Comparison of ENCODE assay signal across 20 mouse cellular contexts in genomic region chr17:45850174-45850573, GRCm38 (mm10).
DNase-seq lines count a peak whose midpoint lies in the region; ATAC-seq and TF ChIP-seq lines count a peak whose summit lies in the region.
"Had no signal": no experiment of that assay in that cellular context is flagged by ENCODE, and none has a peak within 500 bp of the region (broad histone marks: within the 10 kb centered on the region; RNA-seq: fewer than 3 reads in every experiment).

No protein-coding gene starts in this region.

- WGBS in lung, postnatal 0 days, result 61% methylated on average over 5 of the region's 5 CpGs
- WGBS in kidney, embryonic 14.5 days, result 93% methylated on average over 5 of the region's 5 CpGs

- intact Hi-C loops in heart, postnatal 10 days (cut with DNase I), result no loop called here

- H3K9ac ChIP-seq in lung, postnatal 0 days (replicated peaks; ENCODE audit: low read depth), result no peak overlapping the region
- H3K9ac ChIP-seq in kidney, embryonic 14.5 days (ENCODE audit: low read depth, low read length), result no peak overlapping the region
- H3K9ac ChIP-seq: embryonic facial prominence, embryonic 13.5 days; heart, embryonic 15.5 days; hindbrain, embryonic 13.5 days; limb, embryonic 13.5 days; liver, embryonic 13.5 days; lung, embryonic 14.5 days; midbrain, embryonic 13.5 days; neural tube, embryonic 13.5 days had no signal

- H3K4me2 ChIP-seq in lung, postnatal 0 days (replicated peaks; ENCODE audit: low read depth, low read length), result no peak overlapping the region
- H3K4me2 ChIP-seq in kidney, embryonic 14.5 days (replicated peaks; ENCODE audit: low read depth, low read length), result no peak overlapping the region
- H3K4me2 ChIP-seq: embryonic facial prominence, embryonic 13.5 days; heart, embryonic 15.5 days; hindbrain, embryonic 13.5 days; limb, embryonic 13.5 days; liver, embryonic 13.5 days; lung, embryonic 14.5 days; midbrain, embryonic 13.5 days; neural tube, embryonic 13.5 days had no signal

- no peaks in the 10 kb centered on the region for H3K9me3 ChIP-seq in lung, postnatal 0 days (ENCODE audit: low read length)
- peaks cover 3% of the 10 kb centered on the region; the same call in 1 of the 2 replicates for H3K9me3 ChIP-seq in kidney, embryonic 14.5 days (ENCODE audit: control insufficient read depth, low read length)
- H3K9me3 ChIP-seq: embryonic facial prominence, embryonic 13.5 days; heart, embryonic 15.5 days; midbrain, embryonic 13.5 days; neural tube, embryonic 13.5 days had no signal

- no peaks in the 10 kb centered on the region for H3K27me3 ChIP-seq in lung, postnatal 0 days (replicated peaks; ENCODE audit: insufficient read depth, low read length)
- H3K27me3 ChIP-seq in kidney, embryonic 14.5 days (ENCODE audit: control insufficient read depth, insufficient read depth, low read length), result no peaks in the 10 kb centered on the region
- H3K27me3 ChIP-seq: limb, embryonic 13.5 days had no signal

- H3K4me1 ChIP-seq in lung, postnatal 0 days (ENCODE audit: insufficient read depth, low read depth, low read length), result no peaks in the 10 kb centered on the region
- H3K4me1 ChIP-seq in kidney, embryonic 14.5 days (ENCODE audit: control insufficient read depth, insufficient read depth, low read length), result 0 out of 2 replicates have a peak, but pooled peaks cover under 1% of the 10 kb centered on the region
- H3K4me1 ChIP-seq: liver, embryonic 13.5 days had no signal

- TF ChIP-seq CTCF in lung, postnatal 0 days (IDR thresholded peaks at IDR 0.05), result peak; percentile 20; the same call in 1 of the 2 replicates

- ATAC-seq in lung, postnatal 0 days, result no peak
- ATAC-seq in kidney, embryonic 14.5 days (ENCODE audit: low FRiP score, low TSS enrichment), result no peak
- ATAC-seq: forebrain, embryonic 16.5 days; inflammation-experienced regulatory T-cells, adult 6 months; midbrain, embryonic 13.5 days had no signal

- H3K27ac ChIP-seq in lung, postnatal 0 days (ENCODE audit: low read length), result no peak overlapping the region
- H3K27ac ChIP-seq in kidney, embryonic 14.5 days (ENCODE audit: low read depth, low read length), result no peak overlapping the region
- H3K27ac ChIP-seq: embryonic facial prominence, embryonic 13.5 days; heart, embryonic 15.5 days; hindbrain, embryonic 13.5 days; limb, embryonic 13.5 days; liver, embryonic 13.5 days; midbrain, embryonic 13.5 days; neural tube, embryonic 13.5 days had no signal

- peak; percentile 66 for DNase-seq in adrenal gland, adult 8-10 months
- DNase-seq in adrenal gland, postnatal 4 days (ENCODE audit: low spot score in 2 of 2), result no peak
- no peak for DNase-seq in lung, postnatal 0 days (ENCODE audit: low spot score)
- no peak for DNase-seq in lung, postnatal 4 days
- peak; percentile 35 to 41 for DNase-seq in heart, postnatal 10 days
- DNase-seq in frontal cortex, postnatal 14 days (ENCODE audit: low spot score in 2 of 2), result no peak
- DNase-seq: cerebellum, postnatal 10 days; gastrocnemius, postnatal 36 days; liver, embryonic 13.5 days; lung, embryonic 14.5 days; thymus, postnatal 25 days had no signal

- H3K4me3 ChIP-seq in lung, postnatal 0 days (ENCODE audit: low read depth, low read length), result no peak overlapping the region
- H3K4me3 ChIP-seq in kidney, embryonic 14.5 days (ENCODE audit: low read length), result no peak overlapping the region
- H3K4me3 ChIP-seq: embryonic facial prominence, embryonic 13.5 days; heart, embryonic 15.5 days; hindbrain, embryonic 13.5 days; limb, embryonic 13.5 days; liver, embryonic 13.5 days; midbrain, embryonic 13.5 days; neural tube, embryonic 13.5 days had no signal

- H3K36me3 ChIP-seq in lung, postnatal 0 days (ENCODE audit: insufficient read depth, low read length), result no peaks in the 10 kb centered on the region
- no peaks in the 10 kb centered on the region for H3K36me3 ChIP-seq in kidney, embryonic 14.5 days (ENCODE audit: control insufficient read depth, insufficient read depth, low read length)
- H3K36me3 ChIP-seq: embryonic facial prominence, embryonic 13.5 days; heart, embryonic 15.5 days; hindbrain, embryonic 13.5 days; limb, embryonic 13.5 days; liver, embryonic 13.5 days; midbrain, embryonic 13.5 days; neural tube, embryonic 13.5 days had no signal

- TF ChIP-seq EP300 in lung, postnatal 0 days (IDR thresholded peaks at IDR 0.05), result no peak

Comparison
In these comparisons a context has a peak if more than half of its experiments do, and no peak if none do; other contexts are left out.
1. DNase-seq: peak in adrenal gland, adult 8-10 months (single experiment) and heart, postnatal 10 days (2 of 2); none in adrenal gland, postnatal 4 days (0 of 2), lung, postnatal 0 days (single experiment), lung, postnatal 4 days (0 of 2) and frontal cortex, postnatal 14 days (0 of 2).